Mouse (Mus musculus) C2C12 (cell line): ENCODE results near the gene Ap3m1.

Experiments
- CEBPB ChIP-seq: IDR thresholded peaks from one replicate; pipeline ENCODE4 v1.6.1; 2011; ENCODE audit warnings: low read depth, mild to moderate bottlenecking, control low read depth, moderate library complexity
- CTCF ChIP-seq: IDR thresholded peaks from one replicate; pipeline ENCODE4 v1.5.1; 2011; ENCODE audit not compliant: control insufficient read depth, insufficient read depth, insufficient read length
- FOSL1 ChIP-seq: IDR thresholded peaks from one replicate; pipeline ENCODE4 v1.8.0; 2011; ENCODE audit warnings: mild to moderate bottlenecking, low read length; ENCODE audit not compliant: poor library complexity, insufficient read depth, severe bottlenecking
- MAX ChIP-seq: IDR thresholded peaks from one replicate; pipeline ENCODE4 v1.6.1; 2011; ENCODE audit warnings: mild to moderate bottlenecking, control low read depth
- MYOD1 ChIP-seq: IDR thresholded peaks from one replicate; pipeline ENCODE4 v1.6.1; 2011; ENCODE audit warnings: low read depth; ENCODE audit not compliant: control insufficient read depth, insufficient read length
- MYOG ChIP-seq: IDR thresholded peaks from one replicate; pipeline ENCODE4 v1.6.1; 2011; ENCODE audit not compliant: control insufficient read depth, insufficient read length; ENCODE audit errors: extremely low read depth
- USF1 ChIP-seq: IDR thresholded peaks from one replicate; pipeline ENCODE4 v1.6.1; 2011; ENCODE audit warnings: low read depth, mild to moderate bottlenecking, control low read depth, moderate library complexity

DNA sequence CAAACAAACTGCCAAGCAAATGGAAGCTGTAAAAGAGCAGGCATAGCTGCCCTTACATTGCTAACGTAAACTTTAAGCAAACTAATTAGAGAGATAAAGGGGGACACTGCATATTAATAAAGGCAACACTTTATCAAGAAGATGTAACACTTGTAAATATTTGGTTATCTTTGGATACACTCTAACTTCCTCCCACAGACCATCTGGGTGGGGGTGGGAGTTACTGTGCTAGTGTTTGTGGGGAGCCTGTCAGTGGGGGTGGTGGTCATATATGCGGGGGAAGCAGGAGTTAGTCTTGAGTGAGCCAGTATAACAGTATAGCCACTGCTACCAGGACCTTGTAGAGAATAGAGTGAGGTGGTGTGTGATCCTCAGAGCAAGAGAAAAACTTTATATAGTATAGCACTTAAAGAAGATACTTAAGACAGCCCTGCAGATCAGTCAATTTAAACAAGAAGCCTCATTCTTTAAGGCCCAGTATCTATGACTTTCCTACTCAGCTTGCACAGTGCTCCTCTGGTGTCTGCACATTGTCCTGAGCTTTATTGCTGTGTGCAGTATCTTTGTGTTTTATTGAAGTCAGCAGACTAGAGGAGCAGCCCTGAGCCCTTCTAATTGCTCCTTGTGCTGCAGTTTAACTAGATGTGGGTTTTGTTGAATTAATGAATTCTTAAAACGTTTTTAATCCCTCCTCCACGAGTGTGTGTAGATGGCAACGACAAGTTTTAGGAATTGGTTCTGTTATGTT is 10.6 kb upstream of the Ap3m1 start:
- TF ChIP-seq CTCF (no peak), USF1 (no peak), CEBPB (no peak), MYOG (no peak), MYOD1 (no peak), MAX (no peak), FOSL1 (no peak)
